Mouse (Mus musculus) midbrain, embryonic 13.5 days (tissue): Measurements from ENCODE around the gene Pdhb. TPM values are rescaled to one million over a fixed set of nuclear protein-coding genes. Genes with fewer than 3 reads are reported as not detected.

Experiments
- ATAC-seq: fragments of 200-750 bp; cut with Nextera tagmentation; 2 replicates; pipeline ENCODE4 v1.8.0; 2017; ENCODE audit warnings: mild to moderate bottlenecking, moderate TSS enrichment, moderate library complexity
- H3K27ac ChIP-seq: fragments of 300-500 bp; sonication (generic); 2 replicates; pipeline ENCODE4 v1.5.1; 2015; ENCODE audit warnings: inconsistent platforms, mild to moderate bottlenecking, moderate library complexity
- H3K27me3 ChIP-seq: fragments of 300-500 bp; sonication (generic); 2 replicates; pipeline ENCODE4 v1.6.1; 2015; ENCODE audit warnings: mild to moderate bottlenecking, inconsistent platforms
- H3K36me3 ChIP-seq: fragments of 300-500 bp; sonication (generic); 2 replicates; pipeline ENCODE4 v1.6.1; 2015; ENCODE audit warnings: mild to moderate bottlenecking, inconsistent platforms
- H3K4me1 ChIP-seq: fragments of 300-500 bp; sonication (generic); replicated peaks from 2 replicates; pipeline ENCODE4 v1.6.1; 2015; ENCODE audit warnings: inconsistent platforms
- H3K4me2 ChIP-seq: fragments of 300-500 bp; sonication (generic); replicated peaks from 2 replicates; pipeline ENCODE4 v1.6.1; 2015; ENCODE audit warnings: moderate library complexity, mild to moderate bottlenecking, inconsistent platforms
- H3K4me3 ChIP-seq: fragments of 300-500 bp; sonication (generic); replicated peaks from 2 replicates; pipeline ENCODE4 v1.5.1; 2015; ENCODE audit warnings: mild to moderate bottlenecking, inconsistent platforms
- H3K9ac ChIP-seq: fragments of 300-500 bp; sonication (generic); replicated peaks from 2 replicates; pipeline ENCODE4 v1.6.1; 2015; ENCODE audit warnings: mild to moderate bottlenecking, inconsistent platforms
- H3K9me3 ChIP-seq: fragments of 300-500 bp; sonication (generic); 2 replicates; pipeline ENCODE4 v1.6.1; 2016; ENCODE audit warnings: mild to moderate bottlenecking, inconsistent platforms
- WGBS: fragments of 180-500 bp; shearing (Covaris S2); methylation state at CpG from one replicate; pipeline ENCODE4 v1.1.7; 2015; 5-methylcytosine and 5-hydroxymethylcytosine counted together
- polyA plus RNA-seq: library from polyadenylated mRNA; unstranded; fragments of >200 nt; fragmentation: Nextera tagmentation; extraction: Ambion mirVana; gene quantifications from 2 replicates; pipeline ENCODE4 v1.2.1, GENCODE M21; 2015

Pdhb gene
- 254 TPM in 2 replicates for polyA plus RNA-seq

GRCm38 (mm10) chr14:8172507-8173410 is at the start of gene Pdhb:
Pdhb (minus strand) TSS chr14:8173025.
- peaks cover 12% of the 10 kb centered on the region for H3K4me1 ChIP-seq
- peaks cover 32% of the 10 kb centered on the region for H3K36me3 ChIP-seq
- under 1% methylated on average over 64 of the region's 64 CpGs for WGBS
- no peaks in the 10 kb centered on the region for H3K27me3 ChIP-seq
- peak; percentile 100 for ATAC-seq
- peak within 1 kb of the TSS; percentile 90 for H3K27ac ChIP-seq
- peak within 1 kb of the TSS; percentile 96 for H3K9ac ChIP-seq
- peak within 1 kb of the TSS; percentile 98 for H3K4me3 ChIP-seq
- no peaks in the 10 kb centered on the region for H3K9me3 ChIP-seq
- H3K4me2 ChIP-seq: peak within 1 kb of the TSS; percentile 74

GRCm38 (mm10) chr14:8222561-8222960 is 49.7 kb upstream of the Pdhb start:
- Histone ChIP-seq H3K9ac (no peak overlapping the region), H3K27ac (no peak overlapping the region), H3K36me3 (peaks cover 13% of the 10 kb centered on the region), H3K4me1 (peaks cover 17% of the 10 kb centered on the region), H3K4me3 (no peak overlapping the region), H3K27me3 (peaks cover 24% of the 10 kb centered on the region), H3K4me2 (no peak overlapping the region), H3K9me3 (no peaks in the 10 kb centered on the region)
- no peak for ATAC-seq
- 95% methylated on average over 16 of the region's 16 CpGs for WGBS

GRCm38 (mm10) chr14:8220912-8221311 is 48.1 kb upstream of the Pdhb start:
- ATAC-seq: no peak
- Histone ChIP-seq H3K36me3 (peaks cover 13% of the 10 kb centered on the region), H3K27me3 (peaks cover 38% of the 10 kb centered on the region), H3K4me2 (no peak overlapping the region), H3K27ac (no peak overlapping the region), H3K9me3 (no peaks in the 10 kb centered on the region), H3K4me1 (peaks cover 23% of the 10 kb centered on the region), H3K9ac (no peak overlapping the region), H3K4me3 (no peak overlapping the region)
- WGBS: 96% methylated on average over 2 of the region's 2 CpGs

GRCm38 (mm10) chr14:8220306-8220705 is 47.5 kb upstream of the Pdhb start:
- Histone ChIP-seq H3K27ac (no peak overlapping the region), H3K9me3 (no peaks in the 10 kb centered on the region), H3K9ac (no peak overlapping the region), H3K4me3 (no peak overlapping the region), H3K36me3 (peaks cover 13% of the 10 kb centered on the region), H3K27me3 (peaks cover 43% of the 10 kb centered on the region), H3K4me1 (peaks cover 29% of the 10 kb centered on the region), H3K4me2 (no peak overlapping the region)
- no peak for ATAC-seq
- WGBS: 56% methylated on average over 7 of the region's 7 CpGs

- 32% methylated on average over 11 of the region's 11 CpGs for WGBS
- Histone ChIP-seq H3K27me3 (peaks cover 43% of the 10 kb centered on the region), H3K36me3 (peaks cover 13% of the 10 kb centered on the region), H3K4me1 (peaks cover 33% of the 10 kb centered on the region), H3K4me3 (no peak overlapping the region), H3K4me2 (no peak overlapping the region), H3K9ac (no peak overlapping the region), H3K9me3 (no peaks in the 10 kb centered on the region), H3K27ac (no peak overlapping the region)
- no peak for ATAC-seq
Measured at GRCm38 (mm10) chr14:8219876-8220275, 47.1 kb upstream of the Pdhb start.

GRCm38 (mm10) chr14:8218730-8219380 is 46.0 kb upstream of the Pdhb start:
- H3K4me3 ChIP-seq: no peak overlapping the region
- no peak overlapping the region for H3K9ac ChIP-seq
- peak overlapping the region; percentile 3; the same call in 1 of the 2 replicates for H3K4me2 ChIP-seq
- ATAC-seq: no peak
- peak overlapping the region; percentile 19 for H3K27ac ChIP-seq
- WGBS: 5% methylated on average over 10 of the region's 10 CpGs
- peaks cover 43% of the 10 kb centered on the region for H3K27me3 ChIP-seq
- H3K4me1 ChIP-seq: peaks cover 37% of the 10 kb centered on the region
- no peaks in the 10 kb centered on the region for H3K9me3 ChIP-seq
- H3K36me3 ChIP-seq: peaks cover 11% of the 10 kb centered on the region

GRCm38 (mm10) chr14:8218238-8218637 is 45.4 kb upstream of the Pdhb start:
- H3K4me3 ChIP-seq: no peak overlapping the region
- no peak overlapping the region for H3K9ac ChIP-seq
- peaks cover 37% of the 10 kb centered on the region for H3K4me1 ChIP-seq
- H3K36me3 ChIP-seq: peaks cover 8% of the 10 kb centered on the region
- H3K4me2 ChIP-seq: no peak overlapping the region
- peaks cover 43% of the 10 kb centered on the region for H3K27me3 ChIP-seq
- H3K9me3 ChIP-seq: no peaks in the 10 kb centered on the region
- WGBS: 36% methylated on average over 7 of the region's 7 CpGs
- peak overlapping the region; percentile 9; the same call in 1 of the 2 replicates for H3K27ac ChIP-seq
- no peak for ATAC-seq

GRCm38 (mm10) chr14:8216100-8216499 is 43.3 kb upstream of the Pdhb start:
- WGBS: 67% methylated on average over 5 of the region's 5 CpGs
- no peaks in the 10 kb centered on the region for H3K36me3 ChIP-seq
- peak overlapping the region; percentile 65; the same call in 1 of the 2 replicates for H3K4me3 ChIP-seq
- no peak overlapping the region for H3K9ac ChIP-seq
- no peak overlapping the region for H3K27ac ChIP-seq
- H3K4me1 ChIP-seq: peaks cover 37% of the 10 kb centered on the region
- ATAC-seq: no peak
- H3K4me2 ChIP-seq: peak overlapping the region; percentile 78
- H3K9me3 ChIP-seq: no peaks in the 10 kb centered on the region
- H3K27me3 ChIP-seq: peaks cover 41% of the 10 kb centered on the region

GRCm38 (mm10) chr14:8215208-8215778 is 42.5 kb upstream of the Pdhb start:
- Histone ChIP-seq H3K4me2 (peak overlapping the region; percentile 78), H3K4me1 (peaks cover 37% of the 10 kb centered on the region), H3K9ac (peak overlapping the region; percentile 82), H3K4me3 (peak overlapping the region; percentile 65), H3K27ac (no peak overlapping the region), H3K27me3 (peaks cover 38% of the 10 kb centered on the region), H3K9me3 (no peaks in the 10 kb centered on the region), H3K36me3 (no peaks in the 10 kb centered on the region)
- WGBS: 16% methylated on average over 21 of the region's 21 CpGs
- no peak for ATAC-seq

- Histone ChIP-seq H3K9me3 (no peaks in the 10 kb centered on the region), H3K4me2 (peak overlapping the region; percentile 78), H3K36me3 (no peaks in the 10 kb centered on the region), H3K27ac (peak overlapping the region; percentile 90), H3K4me1 (peaks cover 33% of the 10 kb centered on the region), H3K4me3 (peak overlapping the region; percentile 65), H3K27me3 (peaks cover 36% of the 10 kb centered on the region), H3K9ac (peak overlapping the region; percentile 82)
- WGBS: 2% methylated on average over 63 of the region's 63 CpGs
- ATAC-seq: peak; percentile 88
Measured at GRCm38 (mm10) chr14:8214299-8215207, 41.7 kb upstream of the Pdhb start.

GRCm38 (mm10) chr14:8213803-8214224 is 41.0 kb upstream of the Pdhb start, which contains the start of gene Kctd6:
Kctd6 (plus strand) TSS chr14:8214140.
- 0% methylated on average over 24 of the region's 49 CpGs for WGBS
- H3K36me3 ChIP-seq: no peaks in the 10 kb centered on the region

More at GRCm38 (mm10) chr14:8213803-8214224, 41.0 kb upstream of the Pdhb start, which contains the start of gene Kctd6:
- peak within 1 kb of the TSS; percentile 82 for H3K9ac ChIP-seq
- peak within 1 kb of the TSS; percentile 78 for H3K4me2 ChIP-seq
- H3K27ac ChIP-seq: peak within 1 kb of the TSS; percentile 90
- H3K4me1 ChIP-seq: peaks cover 27% of the 10 kb centered on the region
- H3K27me3 ChIP-seq: peaks cover 30% of the 10 kb centered on the region
- ATAC-seq: peak; percentile 96
- H3K4me3 ChIP-seq: peak within 1 kb of the TSS; percentile 65
- H3K9me3 ChIP-seq: no peaks in the 10 kb centered on the region
